Mouse (Mus musculus) brain, embryonic 14.5 days (tissue): ENCODE data around the gene Clpb.

ENCODE experiments used
- CTCF ChIP-seq: fragments of 200-500 bp; IDR thresholded peaks from 2 replicates; pipeline ENCODE4 v1.5.1; 2012; ENCODE audit warnings: inconsistent platforms, mild to moderate bottlenecking, moderate library complexity, borderline replicate concordance; ENCODE audit not compliant: insufficient read depth, insufficient read length; ENCODE audit errors: extremely low read depth
- POLR2A ChIP-seq: fragments of 200-500 bp; IDR thresholded peaks from 2 replicates; pipeline ENCODE4 v1.6.1; 2012; ENCODE audit warnings: mild to moderate bottlenecking, inconsistent platforms, borderline replicate concordance; ENCODE audit not compliant: poor library complexity, insufficient read depth, insufficient read length, severe bottlenecking; ENCODE audit errors: extremely low read depth

DNA sequence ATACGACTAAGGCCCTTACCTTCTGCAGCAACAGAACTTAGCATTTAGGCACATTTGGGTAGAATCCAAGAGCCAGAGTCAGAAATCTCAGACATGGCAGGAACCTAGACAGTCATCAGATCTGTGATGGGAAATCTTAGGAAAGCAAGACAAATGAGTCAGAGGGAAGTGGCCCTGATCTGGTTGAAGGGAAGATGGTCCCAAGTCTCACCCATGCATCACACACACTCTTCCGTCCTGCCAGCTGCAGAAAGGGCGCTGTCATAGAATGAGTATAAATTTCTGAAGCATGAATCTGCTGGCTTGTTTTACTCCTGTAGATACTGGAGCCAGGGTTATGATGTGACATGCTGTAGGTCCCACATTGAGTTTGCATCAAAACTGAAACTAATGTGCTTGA is 88.9 kb downstream of the Clpb start:
- no peak for TF ChIP-seq CTCF
- no peak for TF ChIP-seq POLR2A
